Mouse (Mus musculus): ENCODE results near the gene Ccnf.

DNA sequence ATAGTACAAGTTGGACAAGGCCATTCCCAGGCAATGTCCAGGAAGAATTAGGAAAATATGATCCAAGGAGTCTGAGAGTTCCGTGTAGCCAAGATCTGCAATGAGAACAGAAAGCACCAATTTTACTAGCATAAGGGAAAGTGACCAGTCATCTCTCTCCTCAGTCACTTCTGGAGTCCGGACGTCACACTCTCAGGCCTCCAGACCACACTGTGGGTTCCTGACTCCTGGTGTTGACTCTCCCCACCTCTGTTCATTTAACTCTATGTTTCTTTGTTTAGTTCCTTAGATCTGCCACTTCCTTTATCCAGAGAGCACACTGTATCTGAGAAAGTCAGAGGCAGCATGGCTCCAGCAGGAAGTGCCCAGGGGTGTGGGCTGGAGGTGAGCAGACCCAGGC, 34.4 kb upstream of the Ccnf start:
- no peak for TF ChIP-seq CTCF (IDR thresholded peaks at IDR 0.05; ENCODE audit: control insufficient read depth, insufficient read depth, insufficient replicate concordance, low read depth, low read length)
- TF ChIP-seq POLR2A (IDR thresholded peaks at IDR 0.05; ENCODE audit: control insufficient read depth, low read depth, low read length), result no peak

Data from testis, adult 2 months (tissue).